Mouse (Mus musculus) neural tube, embryonic 10.5 days (tissue): Measurements from ENCODE around the gene Mrps21.
"Not testable (repeated sequence)": the region's sequence is repeated elsewhere in the genome, so short reads cannot be mapped to it uniquely, and the experiment has no call there.

ENCODE experiments used
- DNase-seq: peaks from one replicate; pipeline ENCODE4 v3.0.0-alpha.2; 2017; ENCODE audit warnings: low spot score; ENCODE audit errors: extremely low spot score

The Mrps21 gene

DNA sequence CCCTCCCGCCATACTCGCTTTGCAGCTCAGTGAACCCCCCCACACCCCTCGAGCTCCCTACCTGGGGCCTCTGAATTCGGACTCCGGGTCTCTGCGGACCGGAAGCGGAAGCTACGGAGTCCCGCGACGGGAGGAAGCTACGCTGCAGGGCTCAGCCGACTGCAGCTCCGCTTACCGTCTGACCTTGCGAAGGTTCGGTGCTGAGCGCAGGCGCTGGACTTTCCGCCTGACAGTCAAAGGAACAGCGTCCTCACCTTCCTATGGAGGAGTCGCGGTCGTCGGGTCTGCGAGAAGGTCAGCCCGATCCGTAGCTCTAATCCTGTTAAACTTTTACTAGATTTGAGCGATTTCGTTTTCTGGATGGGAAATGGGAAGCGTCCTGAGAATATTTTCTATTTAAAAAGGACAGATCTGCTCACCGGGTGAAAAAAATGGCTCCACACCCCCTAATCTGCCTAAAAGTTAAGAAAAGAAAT, at the start of gene Mrps21:
Gene Mrps21 (minus strand): TSS at position 128 of the 476 bp plus-strand sequence.
- peak; percentile 83 for DNase-seq

DNA sequence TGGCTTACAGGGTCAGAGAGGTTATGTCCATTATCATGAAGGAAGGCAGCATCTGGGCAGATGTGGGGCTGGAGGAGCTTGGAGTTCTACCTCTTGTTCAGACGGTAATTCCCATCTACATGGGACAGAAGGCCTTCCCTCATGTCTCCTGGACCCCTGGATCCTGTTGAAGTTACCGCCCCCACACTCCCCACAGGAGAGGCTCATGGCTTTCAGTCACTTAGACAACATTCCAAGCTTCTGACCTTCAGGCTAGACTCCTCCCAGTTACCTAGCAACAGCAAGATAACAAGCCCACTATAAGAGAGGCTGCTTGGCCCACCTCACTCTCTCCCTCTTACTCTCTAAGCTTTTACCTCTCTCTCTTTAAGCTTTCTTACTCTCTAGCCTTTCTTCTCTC, 49.2 kb upstream of the Mrps21 start:
- not testable (repeated sequence) for DNase-seq

DNA sequence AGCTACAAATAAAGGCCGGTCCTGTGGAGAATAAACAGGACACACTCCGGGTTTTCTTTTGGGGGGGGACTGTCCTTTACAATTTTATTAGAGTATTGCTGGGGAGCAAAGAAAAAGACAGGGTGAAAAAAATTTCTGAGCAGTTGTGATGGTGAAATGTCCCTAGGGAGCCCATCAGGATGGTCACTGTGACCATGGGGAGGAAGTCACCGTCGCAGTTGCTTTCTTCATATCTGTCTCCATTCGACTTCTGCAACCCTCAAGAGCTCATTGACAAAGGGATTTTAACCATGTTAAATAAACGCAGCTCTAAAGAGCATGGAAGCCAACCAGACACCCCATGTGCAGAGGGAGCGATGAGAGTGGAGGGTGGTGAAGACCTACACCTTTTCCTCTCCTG, 45.4 kb upstream of the Mrps21 start:
- DNase-seq = no peak

DNA sequence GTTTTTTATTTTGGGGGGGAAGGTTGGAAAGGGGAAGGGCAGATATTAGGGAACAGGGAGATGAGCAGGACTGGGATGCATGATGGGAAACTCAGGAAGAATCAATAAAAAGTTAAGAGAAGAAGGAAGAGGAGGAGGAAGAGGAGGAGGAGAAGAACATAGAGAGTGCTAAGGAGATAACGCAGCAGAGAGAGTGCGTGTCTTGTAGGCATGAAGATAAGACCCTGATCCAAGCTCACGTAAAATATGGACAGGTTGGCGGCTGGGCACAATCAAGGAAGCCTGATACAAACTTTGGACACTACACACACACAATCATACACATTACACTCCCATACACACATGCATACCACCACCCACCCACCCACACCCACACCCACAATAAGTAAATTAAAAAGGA, 43.4 kb upstream of the Mrps21 start:
- DNase-seq = no peak

DNA sequence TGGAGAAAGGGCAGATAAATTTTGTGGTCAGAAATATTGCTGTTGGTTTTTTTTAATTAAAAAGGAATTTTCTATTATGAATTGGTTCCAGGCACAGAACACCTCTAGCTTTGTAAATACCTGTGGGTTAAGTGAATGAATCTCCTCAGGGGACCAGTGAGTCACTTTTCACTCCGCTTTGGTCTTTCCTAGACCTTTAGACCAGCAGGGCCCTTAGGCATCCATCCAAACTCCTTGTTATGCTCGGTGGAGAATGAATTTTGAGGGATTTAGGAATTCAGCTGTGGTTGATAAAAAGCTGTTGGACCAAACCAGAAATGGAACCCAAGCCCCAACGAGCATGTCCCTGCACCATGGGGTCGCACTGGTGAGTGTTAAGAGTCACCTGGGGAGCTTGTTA, 36.3 kb upstream of the Mrps21 start:
- DNase-seq = no peak

DNA sequence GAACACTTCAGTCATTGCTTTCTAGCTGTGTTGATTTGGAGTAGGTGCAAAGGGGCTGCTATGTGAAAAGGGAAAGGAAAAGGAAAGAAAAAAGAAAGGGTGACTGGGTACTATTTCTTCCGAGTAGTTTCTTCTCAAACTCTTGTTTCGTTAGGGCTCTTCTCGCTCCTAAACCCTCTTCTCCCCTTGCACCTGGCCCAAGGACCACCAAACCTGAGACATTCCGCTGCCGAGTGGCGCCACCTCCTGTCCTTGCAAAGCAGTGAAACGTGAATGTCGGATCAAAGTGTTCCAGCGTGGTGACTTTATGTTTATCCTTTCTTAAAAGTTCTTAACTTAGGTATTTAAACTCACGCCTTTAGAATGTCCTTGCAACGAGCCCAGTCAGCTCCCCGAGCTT, 35.5 kb upstream of the Mrps21 start:
- peak; percentile 70 for DNase-seq

DNA sequence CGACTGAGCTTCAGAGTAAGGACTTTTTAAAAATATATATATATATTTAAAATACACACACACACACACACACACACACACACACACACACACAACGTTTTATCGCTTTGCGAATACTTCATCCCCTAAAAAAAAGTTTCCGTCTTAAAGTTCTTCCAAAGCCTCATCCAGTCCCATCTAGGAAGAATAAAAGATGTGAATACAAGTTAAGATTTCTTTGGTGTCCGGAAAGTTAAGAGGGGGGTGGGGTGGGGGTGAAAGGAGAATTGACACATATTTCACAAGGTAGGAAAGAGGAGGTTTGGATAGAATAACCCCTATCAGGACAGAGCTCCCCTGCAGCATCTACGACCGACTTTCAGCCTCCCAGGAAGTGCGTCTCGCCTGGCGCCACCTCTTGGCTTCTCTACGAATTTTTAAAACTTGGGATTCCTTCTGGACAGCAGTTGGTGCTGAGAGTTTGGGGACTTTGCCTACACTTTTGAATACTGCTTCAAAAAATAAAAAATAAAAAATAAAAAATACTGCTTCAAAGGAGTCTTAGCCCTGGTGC, 34.7 kb upstream of the Mrps21 start:
- DNase-seq = peak; percentile 58

DNA sequence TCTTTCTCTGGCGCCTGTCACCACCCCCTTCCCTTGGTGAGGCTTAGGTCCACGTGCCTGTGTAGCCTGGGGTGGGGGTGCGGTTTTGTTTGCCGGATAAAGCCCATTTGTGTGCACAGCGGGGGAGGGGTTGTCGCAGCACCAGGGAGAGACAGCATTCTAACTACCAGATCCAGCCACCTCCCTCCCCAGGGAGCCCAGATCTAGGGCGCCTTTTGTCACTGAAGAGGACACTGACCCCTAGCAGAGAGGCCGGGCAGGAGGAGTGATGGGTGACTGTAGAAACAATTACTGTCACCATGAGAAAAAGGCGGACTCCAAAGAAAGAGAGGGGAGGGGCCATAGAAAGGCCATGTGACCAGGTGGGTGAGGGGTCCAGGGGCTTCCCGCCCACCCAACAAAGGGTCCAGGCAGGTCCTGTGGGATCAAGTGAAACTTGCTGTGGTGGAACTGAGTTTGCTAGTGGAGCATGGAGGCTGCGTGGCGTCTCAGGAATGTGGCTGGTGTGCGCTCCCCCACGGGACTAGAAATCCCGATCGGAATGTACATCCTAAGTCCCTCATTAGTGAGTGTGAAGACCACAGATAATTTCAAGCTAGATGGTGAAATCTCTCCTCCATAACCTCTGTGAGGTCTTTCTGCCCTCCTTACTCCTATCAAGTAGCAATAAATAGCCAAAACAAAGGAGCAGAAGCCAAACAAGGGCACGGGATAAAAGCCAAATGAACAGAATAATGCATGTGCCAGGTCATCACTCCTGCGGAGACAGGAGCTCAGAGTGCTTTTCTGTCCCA, 34.0 kb upstream of the Mrps21 start:
- peak; percentile 83 for DNase-seq

DNA sequence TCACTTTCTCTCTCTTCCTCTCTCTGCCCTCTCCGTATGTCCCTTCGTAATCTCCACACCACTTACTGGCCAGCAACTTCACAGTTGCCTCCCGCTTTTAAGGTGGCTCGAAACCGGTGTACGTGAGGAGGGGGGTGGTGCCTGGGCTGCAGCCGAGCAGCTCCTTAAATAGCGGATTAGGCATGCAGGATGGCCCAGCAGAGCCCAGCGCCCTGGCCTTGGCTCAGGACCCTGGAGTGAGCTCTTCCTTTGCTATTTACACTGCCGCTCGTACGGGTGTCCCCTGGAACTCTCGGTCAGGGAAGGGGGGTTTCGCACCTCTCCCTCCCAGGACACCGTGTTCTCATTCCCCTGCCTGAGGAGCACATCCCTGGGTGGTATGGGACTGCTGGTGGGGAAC, 33.2 kb upstream of the Mrps21 start, which contains the start of gene Car14:
Gene Car14 (minus strand): TSS at position 124 of the 400 bp plus-strand sequence.
- DNase-seq = peak; percentile 76

DNA sequence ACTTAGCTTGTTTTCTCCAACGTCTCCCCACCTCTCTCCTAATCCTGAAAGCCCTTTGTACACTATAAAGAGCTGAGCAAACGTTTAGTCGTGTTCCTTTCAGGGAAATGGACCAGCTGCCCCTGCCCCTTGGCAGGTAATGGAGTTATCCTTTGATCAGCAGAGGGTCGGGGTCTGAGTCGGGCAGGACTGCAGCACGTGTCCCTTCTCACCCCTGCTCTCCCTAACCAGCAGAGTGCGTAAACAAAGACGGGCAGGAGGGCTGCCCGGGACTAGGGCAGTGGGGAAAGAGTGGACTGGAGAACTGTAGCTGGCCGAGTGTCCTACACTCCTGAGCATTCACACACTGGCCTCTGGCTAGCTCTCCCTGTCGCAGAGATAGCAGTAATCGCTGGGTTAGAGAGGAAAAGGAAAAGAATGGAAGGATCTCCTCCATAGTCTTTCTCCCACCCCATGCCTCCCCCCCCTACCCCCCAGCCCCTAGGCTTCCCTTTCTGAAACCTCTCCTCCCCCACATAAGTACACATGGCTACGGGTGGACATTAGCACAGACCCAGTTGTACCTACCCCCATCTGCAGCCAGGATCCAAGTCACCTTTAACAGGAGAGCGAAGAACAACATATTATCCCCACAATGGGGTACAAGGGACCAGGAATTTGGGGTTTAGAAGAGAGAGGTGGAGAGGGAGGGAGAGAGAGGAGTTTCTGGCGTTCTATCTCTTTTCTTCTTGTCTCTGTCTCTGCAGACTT, 32.6 kb upstream of the Mrps21 start:
- peak; percentile 58 for DNase-seq

DNA sequence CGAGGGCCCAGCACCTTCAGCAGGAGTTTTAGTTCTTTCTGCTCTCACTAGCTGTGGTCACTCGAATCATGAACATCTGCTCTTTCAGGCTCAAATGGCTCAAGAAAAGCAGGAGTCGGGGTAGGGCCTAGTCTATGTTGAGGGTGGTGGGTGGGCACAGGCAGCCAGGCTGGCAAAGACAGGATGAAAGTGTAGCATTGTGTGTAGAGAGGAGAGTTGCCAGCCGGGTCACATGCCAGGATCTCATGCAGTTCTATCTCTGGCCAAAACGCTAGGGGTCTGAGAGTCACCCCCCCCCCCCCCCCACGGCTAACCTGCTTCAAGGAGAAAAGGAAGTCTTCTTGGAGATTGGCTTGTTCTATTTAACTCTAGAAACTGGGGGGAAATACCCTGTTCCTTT, 31.3 kb upstream of the Mrps21 start:
- DNase-seq = no peak

DNA sequence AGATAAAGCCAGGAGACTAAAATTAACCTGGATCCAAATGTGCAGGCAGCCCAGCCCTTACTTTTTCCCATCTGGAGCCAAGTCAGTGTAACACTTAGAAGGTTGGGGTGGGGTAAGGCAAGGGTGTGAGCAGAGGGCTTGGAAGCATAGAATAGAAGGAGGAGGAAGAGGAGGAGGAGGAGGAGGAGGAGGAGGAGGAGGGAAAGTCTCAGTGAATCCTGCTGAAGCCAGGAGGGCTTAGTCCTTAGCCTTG, 31.0 kb upstream of the Mrps21 start:
- no peak for DNase-seq

DNA sequence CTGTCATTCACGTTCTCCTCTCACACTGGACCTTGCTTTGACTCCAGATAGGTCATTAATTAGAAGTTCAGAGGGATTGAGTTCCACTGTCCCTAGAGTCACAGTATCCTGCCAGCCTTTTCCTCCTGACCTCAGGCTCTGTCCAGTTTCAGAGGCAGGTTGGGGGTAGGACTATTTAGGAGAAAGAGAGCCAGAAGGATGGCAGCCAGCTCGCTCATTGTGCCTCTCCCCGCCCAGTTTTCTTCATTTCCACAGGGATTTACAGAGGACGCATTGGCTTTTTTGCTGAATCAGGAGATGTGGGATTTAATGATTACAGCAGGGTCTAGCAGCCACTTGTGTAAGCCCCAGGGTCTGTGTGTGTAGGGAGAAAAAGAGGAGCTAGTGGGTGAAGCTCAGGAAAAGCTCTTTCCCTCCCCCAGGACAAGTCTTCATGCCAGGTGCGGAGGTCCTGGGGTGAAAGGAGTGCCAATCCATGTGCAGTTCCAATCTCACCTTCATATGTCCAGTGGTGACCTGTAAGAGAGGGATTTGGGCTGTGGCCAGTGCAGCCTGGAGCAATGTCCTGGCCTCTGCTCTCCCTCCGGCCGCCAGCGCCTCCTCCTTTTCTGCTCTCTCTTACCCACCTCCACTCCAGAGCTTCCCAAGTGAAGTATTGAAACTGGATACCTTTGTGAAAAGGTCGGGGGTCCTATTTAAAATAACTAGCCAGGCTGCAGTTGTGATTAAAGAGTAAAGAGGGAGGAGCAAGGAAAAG, 30.5 kb upstream of the Mrps21 start:
- no peak for DNase-seq

DNA sequence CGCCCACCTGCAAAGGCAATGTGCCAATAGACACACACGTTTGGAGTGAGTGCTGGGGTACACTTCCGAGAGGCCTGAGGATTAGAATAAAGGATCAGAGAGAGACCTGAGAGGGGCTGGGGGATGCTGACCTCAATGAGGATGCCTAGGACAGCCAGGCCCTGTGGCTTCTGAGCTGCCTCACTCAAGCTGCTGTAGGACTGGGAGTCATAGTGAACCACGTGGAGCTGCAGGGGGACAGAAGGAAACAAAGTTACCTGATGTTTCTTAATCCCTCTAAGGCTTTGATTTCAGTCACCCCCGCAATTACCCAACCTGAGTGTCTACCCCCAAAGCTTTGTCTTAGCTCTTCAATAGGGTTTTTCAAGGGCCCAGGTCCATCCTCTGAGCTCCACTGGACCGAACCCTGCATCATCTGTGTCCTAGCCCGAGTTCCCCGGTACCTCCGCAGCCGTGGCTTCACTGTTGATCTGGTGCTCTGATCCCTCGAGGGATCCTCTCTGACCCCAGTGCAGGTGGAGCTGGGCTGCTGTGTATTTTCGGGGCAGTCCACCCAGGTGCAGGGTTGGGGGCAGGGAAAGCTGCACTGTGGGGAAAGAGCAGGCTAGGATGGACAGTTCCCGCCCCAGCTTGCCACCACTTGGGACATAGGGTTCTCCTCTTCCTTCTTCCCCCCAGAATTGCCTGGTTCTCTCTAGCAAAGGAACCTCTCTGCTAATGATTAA, 28.6 kb upstream of the Mrps21 start:
- DNase-seq = no peak

DNA sequence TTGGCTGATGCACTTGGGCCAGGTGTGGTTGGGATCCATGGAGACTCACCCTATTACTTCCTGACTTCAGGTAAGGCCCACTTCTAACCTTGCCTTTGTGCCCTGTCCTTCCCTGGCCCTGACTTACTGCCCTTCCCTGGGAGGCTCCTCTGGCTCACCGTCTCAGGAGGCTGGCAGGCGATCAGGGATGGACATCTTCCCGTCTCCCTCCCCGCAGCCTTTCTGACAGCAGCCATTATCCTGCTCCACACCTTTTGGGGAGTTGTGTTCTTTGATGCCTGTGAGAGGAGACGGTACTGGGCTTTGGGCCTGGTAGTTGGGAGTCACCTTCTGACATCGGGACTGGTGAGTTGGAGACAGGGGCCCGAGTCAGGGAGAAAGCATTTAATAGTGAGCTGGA, 24.2 kb upstream of the Mrps21 start:
- DNase-seq = not testable (repeated sequence)

DNA sequence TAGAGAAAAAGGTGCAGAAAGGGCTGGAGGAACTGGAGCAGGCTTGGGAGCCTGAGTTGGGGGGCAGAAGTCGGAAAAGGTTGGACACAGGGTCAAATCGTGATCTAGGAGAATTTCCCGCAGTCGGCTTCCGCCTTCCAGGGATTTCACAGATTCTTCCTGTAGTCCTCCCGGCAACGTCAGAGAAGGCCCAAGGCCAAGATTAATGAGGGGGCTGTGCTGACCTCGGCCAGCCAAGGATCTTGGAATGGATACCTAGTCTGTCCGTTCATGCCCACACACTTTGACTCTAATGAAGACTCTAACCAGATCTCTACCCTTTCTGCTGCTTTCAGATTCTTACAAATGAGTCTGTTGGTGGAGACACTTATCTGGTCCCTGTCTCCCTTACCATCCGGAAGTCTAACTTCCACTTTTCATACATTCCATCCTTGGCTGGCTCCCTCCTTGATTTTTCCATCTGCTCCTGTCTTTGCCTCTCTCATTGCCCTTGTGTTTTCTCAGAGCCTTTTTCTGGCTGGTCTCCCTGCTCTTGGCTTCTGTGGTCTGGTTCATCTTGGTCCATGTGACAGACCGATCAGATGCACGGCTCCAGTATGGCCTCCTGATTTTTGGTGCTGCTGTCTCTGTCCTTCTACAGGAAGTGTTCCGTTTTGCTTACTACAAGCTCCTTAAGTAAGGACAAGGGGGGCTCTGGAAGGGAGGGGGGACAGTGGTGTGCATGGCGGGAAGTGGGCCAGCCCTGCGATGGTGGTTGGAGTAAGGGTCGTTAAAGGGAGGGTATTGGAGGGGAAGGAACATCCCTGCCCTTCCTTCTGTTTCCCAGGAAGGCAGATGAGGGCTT, 23.2 kb upstream of the Mrps21 start:
- DNase-seq = peak; percentile 66

DNA sequence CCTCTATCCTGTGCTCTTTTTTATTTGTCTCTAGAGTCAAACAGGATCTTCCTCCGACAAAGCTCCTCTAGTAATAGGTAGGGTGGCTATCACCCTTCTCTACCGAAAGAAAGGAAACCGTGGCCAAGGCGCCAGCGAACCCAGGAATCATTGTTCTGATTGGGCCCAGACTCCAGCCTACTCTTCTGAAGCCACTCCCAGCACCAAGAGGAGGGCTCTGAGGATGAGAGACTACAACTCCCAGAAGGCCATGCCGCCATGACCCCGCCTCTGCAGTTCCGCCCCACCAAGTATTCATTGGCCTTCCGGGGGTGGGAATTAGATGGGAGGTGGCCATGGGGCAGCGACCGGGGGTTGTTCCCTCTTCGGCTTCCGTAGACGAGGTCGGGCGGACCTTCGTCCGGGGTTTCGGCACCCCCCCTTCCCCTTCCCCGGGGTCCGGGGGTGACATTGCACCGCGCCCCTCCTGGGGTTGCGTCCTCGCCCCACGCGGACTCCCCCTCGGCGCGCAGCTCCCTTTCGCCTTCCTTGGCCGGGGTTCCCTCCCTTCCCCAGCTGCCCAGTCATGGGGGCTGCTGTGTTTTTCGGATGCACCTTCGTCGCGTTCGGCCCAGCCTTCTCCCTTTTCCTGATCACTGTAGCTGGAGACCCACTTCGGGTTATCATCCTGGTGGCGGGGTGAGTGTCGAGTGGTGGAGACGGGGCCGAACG, 22.4 kb upstream of the Mrps21 start, which contains the start of gene Aph1a:
Gene Aph1a (plus strand): TSS at position 364 of the 711 bp plus-strand sequence.
- DNase-seq = peak; percentile 87

DNA sequence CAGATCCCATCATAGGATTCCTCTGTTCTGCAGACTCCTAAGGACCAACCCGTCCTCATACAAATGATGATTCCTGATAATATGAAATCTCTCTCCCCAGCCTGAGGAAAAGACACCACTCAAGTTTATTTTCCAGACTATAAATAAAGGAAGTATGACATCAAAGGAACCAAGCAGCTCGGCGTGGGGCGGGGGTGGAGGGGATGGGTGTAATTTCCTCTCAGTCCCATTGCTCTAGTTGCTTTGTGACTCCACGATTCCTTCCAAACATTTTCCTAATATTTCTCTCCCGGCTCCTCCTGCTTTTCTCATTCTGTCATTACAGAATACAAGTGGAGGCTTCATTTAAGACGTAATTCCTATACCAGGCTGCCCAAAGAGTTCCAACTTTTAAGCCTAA, 21.8 kb upstream of the Mrps21 start:
- no peak for DNase-seq
